Mouse (Mus musculus) brain, adult 10 weeks (tissue): Measurements from ENCODE around the gene Mark2. TPM values are rescaled to one million over a fixed set of nuclear protein-coding genes. Genes with fewer than 3 reads are reported as not detected.

Source experiments
- polyA plus RNA-seq: library from polyadenylated mRNA; stranded (reverse); fragments of 350-450 nt; fragmentation: Illumina TruSeq; extraction: RNeasy Lipid Tissue Mini Kit (QIAGEN cat#74804); gene quantifications from one replicate; pipeline ENCODE4 v1.2.3, GENCODE M21; 2015; ENCODE audit warnings: low read depth, low replicate concordance

Mark2 gene
- 60.8 TPM for polyA plus RNA-seq

DNA sequence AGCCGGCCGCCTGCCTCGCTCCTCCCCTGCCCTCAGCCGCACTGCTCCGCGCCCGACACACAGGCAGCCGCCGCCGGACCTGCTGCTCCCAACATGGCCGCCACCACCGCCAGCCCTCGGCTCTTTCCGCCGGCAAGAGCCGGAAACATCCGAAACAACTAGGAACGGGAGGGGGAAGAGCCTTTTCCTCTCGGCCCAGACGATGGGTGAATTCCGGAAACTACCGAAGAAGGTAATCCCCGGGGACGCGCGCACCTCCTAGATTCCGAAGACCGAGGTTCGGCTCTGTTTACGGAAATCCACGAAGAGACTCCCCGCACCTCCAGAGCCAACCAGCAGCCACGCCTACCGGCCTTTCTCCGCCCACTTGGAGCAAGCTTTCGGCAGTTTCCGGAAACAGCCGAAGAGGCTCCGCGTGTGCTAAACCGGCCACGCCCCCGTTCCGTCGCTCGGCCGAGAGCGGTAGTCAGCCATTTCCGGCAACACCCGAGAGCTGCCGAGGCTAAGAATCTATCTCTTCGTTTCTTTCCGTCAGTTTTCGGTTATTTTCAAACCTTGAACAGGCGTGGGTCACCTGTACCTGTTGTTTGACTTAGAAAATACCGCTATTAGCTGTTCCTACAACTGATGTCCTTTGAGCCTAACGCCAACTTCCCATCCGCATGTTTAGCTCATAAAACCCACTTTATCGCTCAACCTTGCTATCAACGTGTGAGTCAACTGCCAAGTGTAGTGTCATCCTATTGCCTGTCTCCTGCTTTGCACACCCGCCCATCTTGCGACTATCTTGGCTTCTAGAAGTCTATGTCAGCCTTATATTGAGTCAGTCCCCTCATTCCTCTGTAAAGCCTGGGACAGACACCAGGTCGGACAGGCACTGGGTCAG lies at the start of gene Mark2:
Gene Mark2 (minus strand): TSS at position 349 of the 886 bp plus-strand sequence.

DNA sequence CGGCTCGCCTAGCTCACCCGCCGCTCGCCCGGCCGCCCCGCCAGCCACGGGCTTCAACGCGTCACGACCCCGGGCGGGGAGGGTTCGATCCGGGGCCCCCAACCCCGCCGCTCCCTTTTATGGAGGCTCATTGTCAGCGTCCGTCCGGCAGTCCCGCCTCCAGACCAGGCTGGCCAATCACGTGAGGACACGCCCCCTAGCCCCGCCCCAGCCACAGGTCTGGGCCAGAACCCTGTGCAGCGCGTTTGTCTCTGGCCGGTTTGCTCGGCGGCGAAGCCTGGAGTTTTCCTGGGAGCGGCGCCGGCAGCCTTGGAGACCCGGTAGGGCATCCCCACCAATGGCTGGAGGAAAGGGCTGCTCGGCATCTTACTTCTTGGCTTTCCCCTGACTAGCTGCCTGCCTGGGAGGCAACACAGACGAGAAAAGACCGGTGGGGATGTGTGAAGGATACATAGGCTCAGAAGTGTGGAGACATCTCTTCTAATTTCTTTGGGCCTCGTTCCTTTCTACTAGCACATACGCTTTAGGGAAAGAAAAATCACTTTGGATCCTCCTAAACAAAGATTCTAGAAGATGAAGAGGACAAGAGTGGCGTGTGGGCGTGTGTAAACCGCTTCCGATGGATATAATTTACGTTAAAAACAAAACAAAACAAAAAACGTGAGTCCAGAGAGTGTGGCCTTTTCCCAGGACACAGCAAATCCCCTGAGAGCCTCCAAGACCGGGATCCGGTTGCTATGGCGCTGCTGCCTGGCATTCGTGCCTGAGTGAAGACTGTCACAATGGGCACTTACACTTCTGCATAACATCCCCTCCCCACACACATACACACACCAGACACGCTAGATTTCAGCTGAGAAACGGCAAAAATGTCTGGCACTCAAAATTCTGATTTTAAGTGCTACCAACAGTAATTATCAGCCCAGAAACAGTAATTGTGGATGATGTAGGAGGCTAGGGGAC lies 41.5 kb upstream of the Mark2 start, which contains the start of gene Spindoc:
Gene Spindoc (minus strand): TSS at position 92 of the 963 bp plus-strand sequence.

DNA sequence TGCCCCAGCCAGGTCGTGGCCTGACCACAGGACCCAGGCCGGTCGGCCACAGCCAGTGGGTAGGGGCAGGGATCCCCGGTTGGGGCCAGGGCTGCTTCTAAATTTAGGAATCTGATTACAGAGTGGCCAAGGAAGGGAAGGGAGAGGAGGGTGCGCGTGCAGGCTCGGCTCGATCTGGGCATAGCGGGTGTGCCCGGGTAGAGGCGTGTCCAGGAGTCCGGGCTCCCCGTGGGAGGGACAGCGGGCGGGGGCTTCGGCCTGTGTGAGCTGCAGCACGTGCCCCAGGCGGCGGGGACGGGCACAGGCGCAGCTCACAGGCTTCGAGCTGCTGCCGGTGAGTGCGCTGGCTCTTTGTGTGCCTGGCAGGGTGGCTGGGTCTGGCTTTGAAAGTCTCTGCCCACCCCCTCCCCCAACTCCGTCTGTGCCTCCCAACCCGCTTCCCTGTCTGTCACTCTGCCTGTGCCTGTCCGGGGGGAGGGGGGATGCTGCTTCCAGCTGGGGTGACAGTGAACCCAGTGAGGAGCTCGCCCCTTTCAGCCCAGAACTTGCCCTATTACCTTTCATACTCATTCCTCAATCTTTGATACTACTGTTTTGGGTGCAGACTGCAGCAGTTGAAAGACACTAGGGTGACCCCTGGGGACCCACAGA lies 74.4 kb downstream of the Mark2 start, which contains the start of gene Rcor2:
Gene Rcor2 (plus strand): TSS at position 235 of the 651 bp plus-strand sequence.

DNA sequence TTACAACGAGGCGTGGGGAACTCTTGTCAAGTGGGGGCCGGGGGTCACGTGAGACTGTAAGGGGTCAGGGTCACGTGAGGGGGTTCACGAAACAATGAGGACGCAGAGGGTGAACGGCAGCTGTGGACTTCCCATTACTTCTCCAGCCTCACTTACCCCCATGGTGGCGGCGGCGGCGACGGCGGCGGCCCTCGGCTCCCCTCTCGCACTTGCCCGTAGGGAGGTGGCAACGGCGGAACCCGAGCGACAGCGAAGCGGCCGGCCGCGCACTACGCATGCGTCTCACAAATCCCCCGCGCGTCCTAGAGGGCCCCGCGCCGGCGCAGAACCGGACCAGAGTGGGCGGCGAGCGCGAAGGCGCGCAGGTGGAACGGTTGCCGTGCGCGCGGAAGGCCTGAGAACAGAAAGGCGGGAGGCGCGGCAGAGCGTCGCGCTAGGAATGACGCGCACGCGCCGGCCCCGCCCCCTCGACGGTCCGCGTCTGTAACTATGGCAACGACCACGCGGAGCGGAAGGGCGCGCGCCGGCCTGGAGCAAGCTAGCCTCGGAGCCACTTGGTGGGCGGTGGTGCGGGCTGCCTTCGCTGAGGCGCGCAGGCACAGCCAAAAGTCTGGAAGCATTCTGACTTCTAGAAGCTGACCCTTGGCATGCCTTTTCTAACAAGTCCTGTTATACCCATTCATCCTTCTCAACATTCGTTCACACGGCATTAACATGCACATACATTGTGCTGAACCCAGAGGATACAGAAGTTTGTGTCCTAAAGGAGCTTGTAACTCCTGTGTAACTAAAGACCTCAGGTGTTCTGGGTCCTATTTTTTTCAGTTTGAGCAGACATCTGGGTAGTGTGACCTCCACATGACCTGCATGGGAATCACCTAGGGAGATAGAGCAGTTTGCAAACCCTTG lies 100.6 kb downstream of the Mark2 start, which contains the start of gene Naa40:
Gene Naa40 (minus strand): TSS at position 402 of the 909 bp plus-strand sequence.

Other genes with a start within 250 kb of the Mark2 start
- gene Flrt1, start 236.1 kb downstream of the Mark2 start, polyA plus RNA-seq, result 9.3 TPM
- gene Otub1, start 135.5 kb downstream of the Mark2 start, polyA plus RNA-seq, result 209 TPM
- gene Cox8a, start 124.2 kb downstream of the Mark2 start, polyA plus RNA-seq, result 1,368 TPM
- 32.4 TPM for gene Naa40, start 100.7 kb downstream of the Mark2 start, polyA plus RNA-seq
- gene Rcor2, start 74.5 kb downstream of the Mark2 start, polyA plus RNA-seq, result 9.6 TPM
- gene Spindoc, start 41.1 kb upstream of the Mark2 start, polyA plus RNA-seq, result 20.1 TPM
- gene 2700081O15Rik, start 75.8 kb upstream of the Mark2 start, polyA plus RNA-seq, result 18.2 TPM
- gene Rtn3, start 141.4 kb upstream of the Mark2 start, polyA plus RNA-seq, result 871 TPM
- gene Atl3, start 152.2 kb upstream of the Mark2 start, polyA plus RNA-seq, result 20.2 TPM
- 53.6 TPM for gene Pla2g16, start 215.6 kb upstream of the Mark2 start, polyA plus RNA-seq